Mouse (Mus musculus) limb, embryonic 12.5 days (tissue): ENCODE measurements around the gene Armcx3. TPM values are rescaled to one million over a fixed set of nuclear protein-coding genes. Genes with fewer than 3 reads are reported as not detected.
A peak's percentile ranks its signal among the peaks of the same experiment; 100 is the strongest.
"Not testable (repeated sequence)": the region's sequence is repeated elsewhere in the genome, so short reads cannot be mapped to it uniquely, and the experiment has no call there.

Source experiments
- ATAC-seq: fragments of 200-750 bp; cut with Nextera tagmentation; 2 replicates; pipeline ENCODE4 v1.8.0; 2017; ENCODE audit warnings: low read depth, moderate TSS enrichment; ENCODE audit not compliant: insufficient number of reproducible peaks, insufficient read depth, low FRiP score, low TSS enrichment
- H3K27ac ChIP-seq: fragments of 300-500 bp; sonication (generic); 2 replicates; pipeline ENCODE4 v1.5.1; 2016; ENCODE audit warnings: mild to moderate bottlenecking, moderate library complexity
- H3K27me3 ChIP-seq: fragments of 300-500 bp; sonication (generic); 2 replicates; pipeline ENCODE4 v1.6.1; 2016; ENCODE audit warnings: mild to moderate bottlenecking, moderate library complexity
- H3K36me3 ChIP-seq: fragments of 300-500 bp; sonication (generic); 2 replicates; pipeline ENCODE4 v1.6.1; 2016; ENCODE audit warnings: mild to moderate bottlenecking, moderate library complexity
- H3K4me1 ChIP-seq: fragments of 300-500 bp; sonication (generic); replicated peaks from 2 replicates; pipeline ENCODE4 v1.6.1; 2016
- H3K4me2 ChIP-seq: fragments of 300-500 bp; sonication (generic); 2 replicates; pipeline ENCODE4 v1.6.1; 2016; ENCODE audit warnings: mild to moderate bottlenecking, moderate library complexity
- H3K4me3 ChIP-seq: fragments of 300-500 bp; sonication (generic); replicated peaks from 2 replicates; pipeline ENCODE4 v1.5.1; 2016; ENCODE audit warnings: mild to moderate bottlenecking
- H3K9ac ChIP-seq: fragments of 300-500 bp; sonication (generic); replicated peaks from 2 replicates; pipeline ENCODE4 v1.6.1; 2016; ENCODE audit warnings: mild to moderate bottlenecking, moderate library complexity
- H3K9me3 ChIP-seq: fragments of 300-500 bp; sonication (generic); 2 replicates; pipeline ENCODE4 v1.6.1; 2016; ENCODE audit warnings: mild to moderate bottlenecking, moderate library complexity
- WGBS: fragments of 180-500 bp; shearing (Covaris S2); methylation state at CpG from one replicate; pipeline ENCODE4 v1.1.7; 2016; 5-methylcytosine and 5-hydroxymethylcytosine counted together
- polyA plus RNA-seq: library from polyadenylated mRNA; unstranded; fragments of >200 nt; fragmentation: Nextera tagmentation; extraction: Ambion mirVana; gene quantifications from 2 replicates; pipeline ENCODE4 v1.2.1, GENCODE M21; 2016

Armcx3 gene
- polyA plus RNA-seq, result 60.1 and 63.6 TPM in 2 replicates

- no peaks in the 10 kb centered on the region for H3K9me3 ChIP-seq
- peak; percentile 81 for ATAC-seq
- peak within 1 kb of the TSS; percentile 54 for H3K4me2 ChIP-seq
- peak within 1 kb of the TSS; percentile 54 for H3K4me3 ChIP-seq
- no peaks in the 10 kb centered on the region for H3K36me3 ChIP-seq
- peak within 1 kb of the TSS; percentile 57 for H3K27ac ChIP-seq
- H3K9ac ChIP-seq, result peak within 1 kb of the TSS; percentile 69
- H3K27me3 ChIP-seq, result peaks cover 23% of the 10 kb centered on the region
- peaks cover 15% of the 10 kb centered on the region for H3K4me1 ChIP-seq
- 20% methylated on average over 46 of the region's 46 CpGs for WGBS
Measured at GRCm38 (mm10) chrX:134756434-134757292, at the start of gene Armcx3. Gene Armcx3 (plus strand): TSS chrX:134756595.

GRCm38 (mm10) chrX:134716863-134717262 is 39.5 kb upstream of the Armcx3 start:
- Histone ChIP-seq H3K4me1 (no peaks in the 10 kb centered on the region), H3K4me2 (no peak overlapping the region), H3K4me3 (no peak overlapping the region), H3K27me3 (peaks cover 16% of the 10 kb centered on the region), H3K27ac (no peak overlapping the region), H3K9ac (no peak overlapping the region), H3K9me3 (no peaks in the 10 kb centered on the region), H3K36me3 (peaks cover 13% of the 10 kb centered on the region; the same call in 1 of the 2 replicates)
- WGBS, result 59% methylated on average over 3 of the region's 3 CpGs
- ATAC-seq, result no peak

- Histone ChIP-seq H3K4me2 (peak within 1 kb of the TSS; percentile 51), H3K4me1 (no peaks in the 10 kb centered on the region), H3K27ac (peak within 1 kb of the TSS; percentile 91), H3K27me3 (peaks cover 21% of the 10 kb centered on the region), H3K36me3 (peaks cover 13% of the 10 kb centered on the region; the same call in 1 of the 2 replicates), H3K9ac (peak within 1 kb of the TSS; percentile 60), H3K9me3 (no peaks in the 10 kb centered on the region), H3K4me3 (peak within 1 kb of the TSS; percentile 52)
- 15% methylated on average over 16 of the region's 16 CpGs for WGBS
- ATAC-seq, result peak; percentile 89
Measured at GRCm38 (mm10) chrX:134717752-134718308, 38.6 kb upstream of the Armcx3 start, which contains the start of gene Armcx1. Gene Armcx1 (plus strand): TSS chrX:134717963.

GRCm38 (mm10) chrX:134718524-134718923 is 37.9 kb upstream of the Armcx3 start:
- H3K4me3 ChIP-seq, result peak overlapping the region; percentile 52
- H3K36me3 ChIP-seq, result peaks cover 13% of the 10 kb centered on the region; the same call in 1 of the 2 replicates
- WGBS, result 26% methylated on average over 14 of the region's 14 CpGs
- H3K27ac ChIP-seq, result peak overlapping the region; percentile 91
- peak overlapping the region; percentile 60 for H3K9ac ChIP-seq
- peaks cover 21% of the 10 kb centered on the region for H3K27me3 ChIP-seq
- no peaks in the 10 kb centered on the region for H3K4me1 ChIP-seq
- peak overlapping the region; percentile 51 for H3K4me2 ChIP-seq
- ATAC-seq, result peak; percentile 63
- H3K9me3 ChIP-seq, result no peaks in the 10 kb centered on the region

GRCm38 (mm10) chrX:134723762-134724161 is 32.6 kb upstream of the Armcx3 start:
- not testable (repeated sequence) for H3K4me1 ChIP-seq, ATAC-seq, H3K27me3 ChIP-seq, H3K9ac ChIP-seq, H3K4me2 ChIP-seq, H3K9me3 ChIP-seq, H3K4me3 ChIP-seq
- peaks cover 13% of the 10 kb centered on the region; the same call in 1 of the 2 replicates for H3K36me3 ChIP-seq
- H3K27ac ChIP-seq, result 0 out of 2 replicates have a peak overlapping the region, but pooled peaks have one; percentile 35
- 65% methylated on average over 1 of the region's 2 CpGs for WGBS

- Histone ChIP-seq H3K4me2 (no peak overlapping the region), H3K9me3 (no peaks in the 10 kb centered on the region), H3K4me3 (no peak overlapping the region), H3K36me3 (no peaks in the 10 kb centered on the region), H3K27me3 (peaks cover 16% of the 10 kb centered on the region), H3K9ac (no peak overlapping the region), H3K27ac (no peak overlapping the region), H3K4me1 (no peaks in the 10 kb centered on the region)
- no peak for ATAC-seq
- WGBS, result 52% methylated on average over 4 of the region's 4 CpGs
Measured at GRCm38 (mm10) chrX:134729778-134730177, 26.6 kb upstream of the Armcx3 start.

GRCm38 (mm10) chrX:134737796-134738195 is 18.6 kb upstream of the Armcx3 start:
- Histone ChIP-seq H3K36me3 (no peaks in the 10 kb centered on the region), H3K4me1 (no peaks in the 10 kb centered on the region), H3K4me3 (no peak overlapping the region), H3K9ac (no peak overlapping the region), H3K4me2 (no peak overlapping the region), H3K27me3 (peaks cover 35% of the 10 kb centered on the region), H3K27ac (no peak overlapping the region), H3K9me3 (no peaks in the 10 kb centered on the region)
- WGBS, result 94% methylated on average over 1 of the region's 1 CpGs
- ATAC-seq, result no peak

- peaks cover 33% of the 10 kb centered on the region for H3K27me3 ChIP-seq
- ATAC-seq, result no peak
- H3K4me3 ChIP-seq, result no peak overlapping the region
- no peaks in the 10 kb centered on the region for H3K9me3 ChIP-seq
- no peak overlapping the region for H3K9ac ChIP-seq
- 73% methylated on average over 4 of the region's 4 CpGs for WGBS
- no peak overlapping the region for H3K27ac ChIP-seq
- H3K4me2 ChIP-seq, result no peak overlapping the region
- H3K36me3 ChIP-seq, result no peaks in the 10 kb centered on the region
- no peaks in the 10 kb centered on the region for H3K4me1 ChIP-seq
Measured at GRCm38 (mm10) chrX:134739160-134739559, 17.2 kb upstream of the Armcx3 start.

- no peaks in the 10 kb centered on the region for H3K36me3 ChIP-seq
- peaks cover 32% of the 10 kb centered on the region for H3K27me3 ChIP-seq
- H3K4me2 ChIP-seq, result no peak overlapping the region
- H3K4me3 ChIP-seq, result no peak overlapping the region
- no peak overlapping the region for H3K27ac ChIP-seq
- no peak for ATAC-seq
- WGBS, result 75% methylated on average over 5 of the region's 5 CpGs
- H3K9ac ChIP-seq, result no peak overlapping the region
- no peaks in the 10 kb centered on the region for H3K9me3 ChIP-seq
- no peaks in the 10 kb centered on the region for H3K4me1 ChIP-seq
Measured at GRCm38 (mm10) chrX:134741862-134742261, 14.5 kb upstream of the Armcx3 start.

GRCm38 (mm10) chrX:134746459-134746858 is 9.9 kb upstream of the Armcx3 start:
- no peak overlapping the region for H3K4me2 ChIP-seq
- H3K27ac ChIP-seq, result no peak overlapping the region
- 26% methylated on average over 5 of the region's 5 CpGs for WGBS

More at GRCm38 (mm10) chrX:134746459-134746858, 9.9 kb upstream of the Armcx3 start:
- Histone ChIP-seq H3K9me3 (no peaks in the 10 kb centered on the region), H3K27me3 (peaks cover 47% of the 10 kb centered on the region), H3K4me3 (no peak overlapping the region), H3K36me3 (no peaks in the 10 kb centered on the region), H3K4me1 (no peaks in the 10 kb centered on the region), H3K9ac (no peak overlapping the region)
- no peak for ATAC-seq
